Mouse (Mus musculus) G1E (cell line): ENCODE measurements around the gene Trak1. TPM values are rescaled to one million over a fixed set of nuclear protein-coding genes. Genes with fewer than 3 reads are reported as not detected.

Source experiments
- ATAC-seq: 2 replicates; pipeline ENCODE4 v1.8.0; 2016; ENCODE audit warnings: mild to moderate bottlenecking; ENCODE audit not compliant: insufficient number of reproducible peaks, poor library complexity, low FRiP score, severe bottlenecking; ENCODE audit errors: extremely low read depth
- DNase-seq: peaks from one replicate; pipeline ENCODE4 v3.0.0; 2012; ENCODE audit warnings: low spot score
- H3K27me3 ChIP-seq: 2 replicates; pipeline ENCODE4 v1.6.1; 2012; ENCODE audit warnings: mild to moderate bottlenecking, low read length, inconsistent platforms; ENCODE audit not compliant: insufficient read depth
- H3K36me3 ChIP-seq: replicated peaks from 2 replicates; pipeline ENCODE3; 2012; ENCODE audit warnings: mild to moderate bottlenecking, inconsistent platforms
- H3K4me1 ChIP-seq: 2 replicates; pipeline ENCODE4 v1.6.1; 2012; ENCODE audit warnings: low read depth, low read length, inconsistent platforms, mixed read lengths; ENCODE audit not compliant: insufficient read depth
- H3K4me3 ChIP-seq: 2 replicates; pipeline ENCODE4 v1.5.1; 2012; ENCODE audit warnings: low read depth, mild to moderate bottlenecking, inconsistent platforms, low read length, moderate library complexity, mixed read lengths
- H3K9me3 ChIP-seq: replicated peaks from 2 replicates; pipeline ENCODE4 v1.6.1; 2012; ENCODE audit warnings: inconsistent platforms
- CTCF ChIP-seq: IDR thresholded peaks from 2 replicates; pipeline ENCODE4 v1.5.1; 2012; ENCODE audit warnings: low read depth, low read length, inconsistent platforms, mixed read lengths
- GATA1 ChIP-seq: IDR thresholded peaks from 2 replicates; pipeline ENCODE4 v1.6.1; 2012; ENCODE audit warnings: borderline replicate concordance, low read length, inconsistent platforms, mixed read lengths
- GATA2 ChIP-seq: IDR thresholded peaks from 2 replicates; pipeline ENCODE4 v1.6.1; 2012; ENCODE audit warnings: low read depth, low read length, inconsistent platforms, borderline replicate concordance
- POLR2AphosphoS5 ChIP-seq: IDR thresholded peaks from 2 replicates; pipeline ENCODE4 v1.6.1; 2012; ENCODE audit warnings: low read depth, low read length, inconsistent platforms; ENCODE audit not compliant: insufficient replicate concordance
- TAL1 ChIP-seq: conservative IDR thresholded peaks from 2 replicates; pipeline ENCODE4 v1.6.1; 2012; ENCODE audit warnings: low read depth, low read length, inconsistent platforms, mixed read lengths
- polyA plus RNA-seq: library from polyadenylated mRNA; stranded (reverse); fragments of >175 nt; gene quantifications from 2 replicates; pipeline ENCODE4 v1.2.3, GENCODE M21; 2012
- total RNA-seq, 2 experiments: library from RNA; stranded (forward) in 1 of 2; stranded (reverse) in 1 of 2; fragments of 200-1000 nt in 1 of 2; fragments of >200 nt in 1 of 2; fragmentation: Nextera tagmentation in 1 of 2; gene quantifications; 2 replicates each; pipeline ENCODE4 v1.2.3; 2014 to 2017

Trak1 gene
- total and polyA plus RNA-seq, 3 experiments: 13.6 to 35.7 (median 21.3) TPM

DNA sequence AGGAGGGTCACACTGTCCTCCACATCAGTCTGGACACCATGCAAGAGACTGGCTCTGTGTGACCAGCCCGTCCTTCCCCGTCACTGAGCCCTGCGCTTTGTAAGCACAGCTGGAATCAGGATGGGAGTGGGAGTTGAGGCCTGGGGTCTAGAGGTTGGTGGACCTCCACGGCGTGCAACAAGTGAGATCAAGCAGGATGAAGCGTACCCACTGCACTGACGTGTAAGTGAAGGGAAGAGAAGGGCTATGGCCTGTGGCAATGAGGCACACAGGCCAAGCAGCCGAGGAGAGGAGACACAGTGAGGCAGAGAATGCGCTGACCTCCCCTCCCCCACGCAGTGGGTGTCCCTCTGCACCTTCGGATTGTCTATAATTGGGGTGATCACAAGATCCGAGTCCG is 42.5 kb upstream of the Trak1 start:
- no peaks in the 10 kb centered on the region for H3K9me3 ChIP-seq
- no peak overlapping the region for H3K4me3 ChIP-seq
- peaks cover 18% of the 10 kb centered on the region for H3K27me3 ChIP-seq
- ATAC-seq: no peak
- H3K4me1 ChIP-seq: no peaks in the 10 kb centered on the region; the same call in 1 of the 2 replicates
- TF ChIP-seq POLR2AphosphoS5: no peak
- TF ChIP-seq GATA2: no peak
- TF ChIP-seq GATA1: no peak
- no peak for TF ChIP-seq CTCF
- no peak for TF ChIP-seq TAL1
- no peak for DNase-seq
- H3K36me3 ChIP-seq: no peaks in the 10 kb centered on the region

DNA sequence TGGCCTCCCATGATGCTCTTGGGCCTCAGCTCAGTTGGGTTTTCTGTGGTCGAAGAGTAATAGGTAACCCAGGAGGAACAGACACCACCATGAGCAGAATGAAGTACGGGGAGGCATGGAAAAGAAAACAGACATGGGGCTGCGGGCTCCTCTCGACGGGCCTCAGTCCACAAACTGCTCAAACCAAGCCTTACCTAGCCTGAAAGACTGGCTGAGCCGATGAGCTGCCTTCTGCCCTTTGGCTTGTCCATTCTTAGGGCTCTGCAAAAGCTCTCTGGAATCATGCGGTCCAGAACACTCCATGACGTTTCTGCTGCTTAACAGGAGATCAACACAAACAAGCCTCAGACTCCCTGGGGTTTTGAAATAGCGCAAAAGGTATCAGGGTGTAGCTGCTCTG is 40.2 kb upstream of the Trak1 start:
- no peak for ATAC-seq
- H3K4me1 ChIP-seq: no peaks in the 10 kb centered on the region
- H3K36me3 ChIP-seq: no peaks in the 10 kb centered on the region
- H3K27me3 ChIP-seq: peaks cover 13% of the 10 kb centered on the region
- no peak for DNase-seq
- H3K9me3 ChIP-seq: no peaks in the 10 kb centered on the region
- no peak overlapping the region for H3K4me3 ChIP-seq
- TF ChIP-seq TAL1 (no peak), CTCF (no peak), GATA2 (no peak), GATA1 (no peak), POLR2AphosphoS5 (no peak)

DNA sequence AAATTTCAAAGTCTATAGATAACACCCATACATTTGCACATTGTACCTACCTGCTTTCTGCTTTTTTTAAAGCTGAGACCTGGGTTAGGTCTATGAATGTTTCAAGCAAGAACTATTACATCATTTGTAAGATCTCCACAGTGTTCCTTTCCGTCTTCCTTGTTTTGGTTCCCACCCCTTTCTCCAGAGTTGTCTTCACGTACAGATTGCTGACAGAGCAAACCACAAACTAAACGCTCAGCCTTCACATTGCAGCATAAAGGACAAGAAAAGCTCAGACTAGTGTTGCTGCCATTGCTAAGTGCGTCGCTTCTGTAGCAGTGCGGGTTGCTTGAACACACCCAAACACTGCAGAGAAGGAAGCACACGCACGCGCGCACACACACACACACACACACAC is 32.0 kb upstream of the Trak1 start:
- Histone ChIP-seq H3K27me3 (peaks cover 7% of the 10 kb centered on the region), H3K4me3 (no peak overlapping the region), H3K36me3 (no peaks in the 10 kb centered on the region), H3K9me3 (no peaks in the 10 kb centered on the region), H3K4me1 (no peaks in the 10 kb centered on the region)
- TF ChIP-seq GATA1 (no peak), GATA2 (no peak), TAL1 (no peak), POLR2AphosphoS5 (no peak), CTCF (no peak)
- ATAC-seq (no peak), DNase-seq (no peak)

DNA sequence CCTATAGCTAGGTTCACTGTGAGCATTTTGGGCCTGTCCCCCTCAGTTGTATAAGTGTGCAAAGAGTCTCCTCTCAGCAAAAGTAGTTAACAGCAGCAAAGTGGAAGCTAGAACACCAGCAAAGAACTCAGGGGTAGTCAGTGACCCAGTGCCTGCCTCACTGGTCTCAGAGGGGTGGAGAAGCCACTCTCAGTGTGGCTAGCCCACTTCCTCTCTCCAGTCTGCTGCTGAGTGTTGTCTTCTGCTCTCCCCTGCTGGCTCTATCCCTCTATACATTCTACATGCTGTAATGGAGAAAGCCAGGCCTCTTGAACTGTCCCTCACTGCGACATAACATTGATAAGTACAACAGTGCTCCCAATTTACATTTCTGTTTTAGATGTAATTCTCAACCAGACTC is 26.2 kb upstream of the Trak1 start:
- TF ChIP-seq GATA2 (no peak), TAL1 (no peak), POLR2AphosphoS5 (no peak), GATA1 (no peak), CTCF (no peak)
- no peaks in the 10 kb centered on the region for H3K9me3 ChIP-seq
- DNase-seq (no peak), ATAC-seq (no peak)
- no peaks in the 10 kb centered on the region for H3K36me3 ChIP-seq
- H3K4me1 ChIP-seq: peaks cover 5% of the 10 kb centered on the region; the same call in 1 of the 2 replicates
- H3K4me3 ChIP-seq: no peak overlapping the region
- peaks cover 17% of the 10 kb centered on the region for H3K27me3 ChIP-seq

DNA sequence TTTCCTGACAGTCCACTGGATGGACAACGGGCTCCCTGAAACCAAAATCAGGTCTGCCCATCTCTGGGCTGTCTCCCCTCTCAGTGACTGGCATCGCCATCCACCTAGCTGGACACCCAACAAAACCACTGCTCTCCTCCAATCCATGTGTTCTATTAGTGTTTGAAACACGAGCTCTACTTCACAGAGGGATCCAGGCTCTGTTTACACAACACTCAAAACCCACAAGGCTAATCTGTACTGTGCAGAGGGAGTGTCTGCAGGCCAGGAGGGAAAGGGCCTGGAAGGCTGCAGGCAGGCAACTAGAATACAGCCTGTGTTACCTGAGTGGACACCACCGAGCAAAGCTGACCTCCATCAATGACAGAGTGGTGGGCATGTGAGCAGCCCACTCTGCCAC is 25.7 kb upstream of the Trak1 start:
- Histone ChIP-seq H3K9me3 (no peaks in the 10 kb centered on the region), H3K27me3 (peaks cover 17% of the 10 kb centered on the region), H3K4me3 (no peak overlapping the region), H3K4me1 (peaks cover 7% of the 10 kb centered on the region), H3K36me3 (no peaks in the 10 kb centered on the region)
- TF ChIP-seq GATA1 (no peak), POLR2AphosphoS5 (no peak), CTCF (no peak)
- DNase-seq: no peak
- ATAC-seq: no peak

DNA sequence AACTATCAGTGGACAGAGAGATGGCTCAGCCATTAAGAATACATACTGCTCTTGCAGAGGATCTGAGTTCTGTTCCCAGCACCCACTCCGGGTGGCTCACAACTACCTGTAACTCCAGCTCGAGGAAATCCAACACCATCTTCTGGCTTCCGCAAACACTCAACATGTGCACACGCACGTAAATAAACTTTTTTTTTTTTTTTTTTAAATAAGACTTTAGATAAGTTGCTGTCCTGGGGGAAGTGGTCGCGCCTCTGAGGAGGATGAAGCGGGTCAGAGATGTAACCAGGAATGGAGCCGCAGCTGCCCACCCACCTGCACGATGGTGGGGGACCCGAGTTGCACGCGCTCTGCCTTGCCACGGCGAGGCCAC is 20.6 kb upstream of the Trak1 start:
- Histone ChIP-seq H3K27me3 (peaks cover 20% of the 10 kb centered on the region), H3K4me3 (peak overlapping the region; percentile 82), H3K9me3 (no peaks in the 10 kb centered on the region), H3K36me3 (no peaks in the 10 kb centered on the region), H3K4me1 (peaks cover 28% of the 10 kb centered on the region)
- ATAC-seq (no peak), DNase-seq (no peak)
- no peak for TF ChIP-seq GATA2
- TF ChIP-seq CTCF: no peak
- TF ChIP-seq TAL1: no peak
- TF ChIP-seq GATA1: no peak
- no peak for TF ChIP-seq POLR2AphosphoS5

DNA sequence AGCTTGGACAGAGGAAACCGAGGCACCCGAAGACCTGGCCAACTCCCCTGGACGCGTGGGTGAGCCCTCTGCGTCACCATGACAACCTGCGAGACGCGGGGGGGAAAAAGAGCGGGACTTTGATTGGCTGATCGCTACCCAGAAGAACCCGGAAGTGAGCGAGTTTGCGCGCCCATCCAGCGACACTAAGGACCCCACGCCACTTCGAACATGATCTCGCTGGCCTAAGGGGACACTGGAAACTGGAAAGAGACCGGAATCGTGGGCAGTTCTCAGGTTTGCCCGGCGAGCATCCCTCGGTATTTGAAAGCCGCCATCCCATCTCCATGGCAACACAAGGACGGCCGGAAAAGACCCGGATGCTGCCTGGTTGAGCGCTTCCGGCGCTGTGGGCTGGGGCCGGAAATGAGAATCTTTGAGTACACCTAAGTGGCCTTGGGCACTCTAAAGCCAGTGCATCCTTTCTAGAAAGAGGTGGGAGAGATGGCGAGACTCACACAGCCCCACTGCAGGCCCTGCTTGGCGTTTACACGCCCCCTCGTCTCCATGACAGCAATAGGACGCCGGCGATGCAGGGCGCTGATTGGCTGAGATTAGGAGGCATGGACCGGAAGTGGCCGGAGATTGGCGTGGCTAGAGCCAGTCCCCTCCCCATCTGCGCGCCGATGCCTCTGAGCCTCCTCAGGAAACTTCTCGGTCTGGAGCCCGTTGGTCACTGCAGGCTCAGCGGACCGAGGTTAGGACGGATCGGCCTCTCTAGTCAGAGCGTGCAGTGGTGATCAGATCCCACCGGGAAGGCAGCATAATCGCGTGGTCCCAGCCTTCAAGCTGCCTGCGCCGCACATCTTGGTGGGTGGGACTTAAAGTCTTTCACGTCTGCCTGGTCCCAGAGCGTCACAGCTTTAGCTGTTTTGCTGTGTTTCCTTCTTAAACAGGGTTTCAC is 19.9 kb upstream of the Trak1 start, which contains the start of gene Ulk4:
TSS of gene Ulk4 (minus strand) at position 80 of the 943 bp plus-strand sequence.
- H3K36me3 ChIP-seq: no peaks in the 10 kb centered on the region
- H3K27me3 ChIP-seq: peaks cover 22% of the 10 kb centered on the region
- peak; percentile 94 for DNase-seq
- ATAC-seq: peak; percentile 97
- peaks cover 28% of the 10 kb centered on the region for H3K4me1 ChIP-seq
- H3K4me3 ChIP-seq: peak within 1 kb of the TSS; percentile 82
- H3K9me3 ChIP-seq: peaks cover 5% of the 10 kb centered on the region; the same call in 1 of the 2 replicates
- TF ChIP-seq TAL1: no peak
- TF ChIP-seq POLR2AphosphoS5: no peak
- no peak for TF ChIP-seq CTCF
- TF ChIP-seq GATA1: no peak
- no peak for TF ChIP-seq GATA2
